Mouse (Mus musculus) lung, adult 2 months (tissue): ENCODE measurements around the gene Ccdc186. TPM values are rescaled to one million over a fixed set of nuclear protein-coding genes. Genes with fewer than 3 reads are reported as not detected.
"Not testable (repeated sequence)": the region's sequence is repeated elsewhere in the genome, so short reads cannot be mapped to it uniquely, and the experiment has no call there.

Source experiments
- DNase-seq: peaks from one replicate; pipeline ENCODE4 v3.0.0; 2022
- H3K4me1 ChIP-seq: fragments of 200-500 bp; 2 replicates; pipeline ENCODE4 v1.6.1; 2011; ENCODE audit warnings: low read length; ENCODE audit not compliant: control insufficient read depth, insufficient read depth
- H3K4me3 ChIP-seq: fragments of 200-500 bp; replicated peaks from 2 replicates; pipeline ENCODE3; 2011; ENCODE audit warnings: low read depth, mild to moderate bottlenecking, control low read depth, low read length; ENCODE audit errors: extremely low read depth
- CTCF ChIP-seq: fragments of 200-500 bp; IDR thresholded peaks from 2 replicates; pipeline ENCODE4 v1.5.1; 2011; ENCODE audit warnings: mild to moderate bottlenecking, low read length, control low read depth; ENCODE audit not compliant: insufficient read depth
- POLR2A ChIP-seq: fragments of 200-500 bp; IDR thresholded peaks from 2 replicates; pipeline ENCODE4 v1.6.1; 2011; ENCODE audit warnings: low read depth, mild to moderate bottlenecking, control low read depth, low read length, borderline replicate concordance; ENCODE audit errors: extremely low read depth
- WGBS: fragments of 180-500 bp; shearing (Covaris S2); methylation state at CpG from one replicate; pipeline ENCODE4 v1.1.7; 2018; 5-methylcytosine and 5-hydroxymethylcytosine counted together
- polyA plus RNA-seq: library from polyadenylated mRNA; depleted of rRNA; stranded (reverse); fragments of >200 nt; gene quantifications from 2 replicates; pipeline ENCODE4 v1.2.3, GENCODE M21; 2012

Gene Ccdc186
- polyA plus RNA-seq, 1 experiment, result 7.5 TPM

DNA sequence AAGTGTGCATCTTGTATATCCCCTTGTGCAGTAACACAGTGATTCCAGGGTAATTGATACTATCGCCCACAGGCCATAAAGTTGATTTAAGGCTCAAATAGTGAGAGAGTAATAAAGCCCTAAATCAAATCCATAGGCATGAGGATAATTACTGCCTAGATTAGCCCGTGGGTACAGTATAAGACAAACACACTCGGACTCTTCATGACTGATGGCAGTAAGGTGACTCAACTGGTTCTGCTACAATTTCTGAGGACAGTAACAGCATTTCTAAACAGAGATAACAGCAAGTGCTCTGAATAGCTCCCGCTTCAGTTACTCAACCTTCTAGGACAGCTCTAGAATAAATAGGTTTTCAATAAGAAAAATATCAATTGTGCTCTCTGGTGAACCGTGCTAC, 14.9 kb downstream of the Ccdc186 start:
- 63% methylated on average over 5 of the region's 5 CpGs for WGBS
- no peak for TF ChIP-seq POLR2A
- no peak for TF ChIP-seq CTCF
- no peak for DNase-seq
- Histone ChIP-seq H3K4me1 (no peaks in the 10 kb centered on the region; the same call in 1 of the 2 replicates), H3K4me3 (no peak overlapping the region)

DNA sequence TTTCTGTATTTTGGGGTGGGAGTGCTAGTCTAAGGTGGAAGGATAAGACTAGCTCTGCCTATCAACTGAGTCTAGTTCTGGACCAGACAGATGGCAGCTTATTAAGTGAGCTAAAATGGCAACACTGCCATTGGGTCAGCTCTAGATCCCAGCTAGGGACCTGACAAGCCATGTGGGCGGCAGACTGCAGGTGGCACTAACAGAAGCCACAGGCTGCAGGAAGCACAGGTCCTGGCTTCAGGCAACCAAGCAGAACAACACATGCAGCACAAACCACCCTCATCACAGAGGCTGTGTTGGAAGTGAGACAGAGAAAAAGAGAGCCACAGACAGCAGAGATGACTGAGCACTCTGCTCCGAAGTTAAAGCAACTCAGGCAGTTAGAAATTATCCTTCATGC, 16.6 kb downstream of the Ccdc186 start:
- H3K4me3 ChIP-seq, result no peak overlapping the region
- no peak for DNase-seq
- WGBS, result 96% methylated on average over 2 of the region's 2 CpGs
- TF ChIP-seq POLR2A, result no peak
- TF ChIP-seq CTCF, result no peak
- H3K4me1 ChIP-seq, result peaks cover 3% of the 10 kb centered on the region; the same call in 1 of the 2 replicates

DNA sequence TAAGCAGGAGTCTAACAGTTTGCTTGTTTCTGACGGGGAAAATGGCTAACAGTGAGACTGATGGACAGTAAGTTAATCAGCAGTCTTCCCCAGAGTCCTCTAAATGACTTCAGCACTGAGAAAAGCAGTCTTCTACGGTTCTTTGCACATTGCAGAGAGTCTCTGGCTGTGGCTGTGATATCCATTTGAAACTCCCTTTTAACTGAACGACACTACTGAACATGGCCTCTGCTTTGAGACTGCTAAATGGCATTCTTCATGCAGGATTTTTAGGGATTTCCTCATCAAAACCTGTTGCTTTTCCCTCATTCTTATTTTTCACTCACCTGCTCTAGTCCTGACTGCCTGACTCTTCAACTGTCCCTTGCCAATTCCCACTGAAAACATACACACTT, 19.6 kb downstream of the Ccdc186 start:
- 71% methylated on average over 3 of the region's 3 CpGs for WGBS
- Histone ChIP-seq H3K4me1 (peaks cover 3% of the 10 kb centered on the region; the same call in 1 of the 2 replicates), H3K4me3 (no peak overlapping the region)
- TF ChIP-seq CTCF, result no peak
- no peak for TF ChIP-seq POLR2A
- DNase-seq, result no peak

DNA sequence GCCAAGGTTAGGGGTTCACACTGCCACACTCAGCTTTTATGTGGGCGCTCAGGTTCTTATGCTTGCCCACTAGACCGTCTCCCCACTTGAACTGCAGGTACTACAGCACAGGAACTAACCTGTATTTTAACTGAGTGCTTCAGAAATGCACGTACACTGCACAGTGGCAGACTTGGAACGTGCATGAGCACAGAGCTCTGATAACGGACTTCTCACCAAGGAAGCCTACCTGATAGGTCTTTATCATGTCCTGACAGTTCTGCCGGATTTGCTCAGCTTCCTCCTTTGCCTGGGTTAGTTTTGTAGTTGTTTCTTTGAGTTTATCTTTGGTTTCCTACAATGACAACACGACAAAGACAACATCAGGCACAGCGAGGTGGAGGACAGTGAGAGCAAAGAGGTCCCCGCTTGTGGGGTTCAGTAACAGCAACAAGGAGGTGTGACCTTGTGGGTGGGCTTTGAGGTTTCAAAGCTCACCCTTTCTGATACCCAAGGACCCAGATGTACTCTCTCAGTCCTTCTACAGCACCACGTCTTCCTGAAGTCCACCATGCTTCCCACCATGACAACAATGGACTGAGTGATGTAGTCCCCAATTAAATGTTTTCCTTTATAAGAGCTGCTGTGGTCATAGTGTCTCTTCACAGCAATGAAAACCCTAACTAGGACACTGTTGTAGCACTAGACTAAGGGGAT, 20.2 kb downstream of the Ccdc186 start:
- no peak overlapping the region for H3K4me3 ChIP-seq
- 65% methylated on average over 10 of the region's 10 CpGs for WGBS
- peak; percentile 39 for DNase-seq
- TF ChIP-seq CTCF, result no peak
- TF ChIP-seq POLR2A, result no peak
- peaks cover 3% of the 10 kb centered on the region; the same call in 1 of the 2 replicates for H3K4me1 ChIP-seq

DNA sequence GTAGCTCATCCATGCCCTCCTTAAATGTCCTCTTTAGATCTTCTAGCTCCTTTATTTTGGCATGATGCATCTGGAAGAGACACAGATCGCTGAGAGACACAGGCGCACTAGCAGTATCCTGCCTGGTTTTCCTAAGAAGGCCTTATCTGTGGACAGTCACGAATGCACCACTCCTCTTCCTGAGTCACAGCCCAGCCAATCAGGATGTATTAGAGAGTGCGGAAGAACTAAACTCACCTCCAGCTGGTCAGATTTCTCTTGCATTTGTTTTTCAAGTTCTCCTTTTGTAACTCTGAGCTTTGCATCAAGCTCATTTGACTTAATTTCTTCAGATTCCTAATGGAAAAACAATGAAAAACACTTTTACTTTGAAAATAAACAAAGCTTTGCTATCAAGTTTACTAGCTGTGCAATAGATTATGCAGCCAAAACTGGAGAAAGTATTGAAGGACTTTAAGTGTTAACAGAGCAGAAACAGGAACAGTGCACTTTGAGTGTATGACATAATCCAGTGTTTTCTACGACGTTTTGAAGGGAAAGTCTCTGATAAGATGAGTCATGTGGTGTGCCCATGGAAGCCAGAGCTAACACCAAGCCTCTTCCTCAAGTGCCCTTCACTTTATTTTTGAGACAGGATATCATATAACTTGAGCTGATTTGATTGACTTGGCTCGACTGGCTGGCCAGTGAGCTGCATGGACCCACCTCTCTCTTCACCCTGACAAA, 20.9 kb downstream of the Ccdc186 start:
- H3K4me3 ChIP-seq, result no peak overlapping the region
- no peak for TF ChIP-seq CTCF
- TF ChIP-seq POLR2A, result no peak
- H3K4me1 ChIP-seq, result peaks cover 3% of the 10 kb centered on the region; the same call in 1 of the 2 replicates
- WGBS, result 36% methylated on average over 7 of the region's 7 CpGs
- no peak for DNase-seq

DNA sequence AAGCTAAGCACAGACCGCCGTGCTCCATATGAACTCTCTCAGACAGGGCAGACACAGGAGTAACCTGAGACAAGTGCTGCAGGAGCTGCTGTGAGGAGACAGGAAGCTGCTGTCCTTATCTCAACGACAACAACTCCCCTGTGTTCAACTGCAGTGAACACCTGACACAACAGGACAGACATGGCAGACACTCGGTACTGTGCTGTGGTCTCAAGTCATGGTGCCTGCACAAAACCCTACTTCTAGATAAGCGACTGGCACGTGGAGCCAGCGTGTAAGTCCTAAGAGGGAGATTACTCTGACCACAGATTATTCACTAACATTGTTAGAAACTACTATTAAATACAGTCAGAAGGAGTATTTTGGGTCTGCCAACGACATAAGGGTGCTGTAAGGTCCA, 21.8 kb downstream of the Ccdc186 start:
- Histone ChIP-seq H3K4me3 (no peak overlapping the region), H3K4me1 (peaks cover 3% of the 10 kb centered on the region; the same call in 1 of the 2 replicates)
- DNase-seq, result no peak
- TF ChIP-seq CTCF, result no peak
- no peak for TF ChIP-seq POLR2A
- WGBS, result 61% methylated on average over 8 of the region's 8 CpGs

DNA sequence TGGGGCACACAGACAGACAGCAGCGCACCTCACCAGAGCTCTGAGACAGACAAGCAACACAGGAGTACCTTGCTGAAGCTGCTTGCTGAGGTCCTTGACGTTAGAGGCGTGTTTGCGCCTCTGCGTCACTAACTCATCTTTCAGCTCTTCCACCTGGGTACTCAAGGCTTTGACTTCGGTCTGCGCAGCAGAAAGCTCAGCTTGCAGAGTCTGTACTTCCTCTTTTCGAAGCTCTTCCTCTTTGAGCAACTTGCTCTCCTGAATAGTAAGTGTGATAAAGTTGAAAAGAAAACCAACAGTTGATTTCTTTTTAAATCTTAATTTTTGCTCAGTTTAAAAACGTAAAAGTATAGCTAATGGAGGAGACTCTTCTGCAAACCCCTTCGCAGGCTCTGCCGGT, 24.6 kb downstream of the Ccdc186 start:
- H3K4me3 ChIP-seq, result no peak overlapping the region
- peaks cover 3% of the 10 kb centered on the region; the same call in 1 of the 2 replicates for H3K4me1 ChIP-seq
- TF ChIP-seq CTCF (no peak), POLR2A (no peak)
- WGBS, result 85% methylated on average over 11 of the region's 11 CpGs
- DNase-seq, result no peak

DNA sequence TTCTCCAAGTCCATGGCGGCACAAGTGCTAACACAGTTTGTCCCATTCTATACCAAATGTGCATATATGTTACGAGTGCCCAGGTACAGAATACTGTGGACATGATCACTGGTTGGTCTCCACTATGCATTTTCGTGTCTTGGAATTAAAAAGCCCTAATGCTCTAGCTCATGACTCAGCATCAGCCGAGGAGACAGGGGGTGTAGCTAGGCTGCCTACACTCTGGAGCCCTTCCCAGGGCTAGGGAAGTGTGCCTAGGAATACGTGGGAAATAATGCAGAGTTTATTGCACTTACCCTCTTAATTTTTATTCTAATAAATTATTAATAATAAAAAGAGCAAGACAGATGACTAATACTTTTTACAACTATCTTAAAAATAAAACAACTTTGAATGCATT, 33.0 kb downstream of the Ccdc186 start:
- no peak overlapping the region for H3K4me3 ChIP-seq
- DNase-seq, result no peak
- no peaks in the 10 kb centered on the region; the same call in 1 of the 2 replicates for H3K4me1 ChIP-seq
- WGBS, result 82% methylated on average over 5 of the region's 5 CpGs
- TF ChIP-seq CTCF (no peak), POLR2A (no peak)

DNA sequence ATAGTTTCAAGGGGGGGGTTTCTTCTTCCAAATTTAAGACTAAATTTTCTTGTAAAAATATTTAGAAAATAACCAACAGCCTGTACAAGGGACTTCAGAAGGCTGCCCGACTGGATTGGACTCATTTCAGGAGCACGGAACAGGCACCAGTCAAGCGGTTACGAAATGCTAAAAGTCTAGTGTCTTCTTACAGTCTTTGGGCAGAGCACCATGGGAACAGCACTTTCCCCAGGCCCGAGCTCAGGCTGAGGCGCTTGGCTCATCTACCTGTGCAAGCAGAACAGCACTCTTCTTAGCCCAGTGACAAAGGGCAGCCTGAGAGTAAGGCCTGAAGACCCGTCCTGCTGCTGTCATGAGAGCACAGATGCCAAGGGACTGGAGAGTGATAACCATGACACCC, 34.1 kb downstream of the Ccdc186 start:
- H3K4me1 ChIP-seq, result no peaks in the 10 kb centered on the region; the same call in 1 of the 2 replicates
- DNase-seq, result no peak
- H3K4me3 ChIP-seq, result no peak overlapping the region
- TF ChIP-seq POLR2A (no peak), CTCF (no peak)
- WGBS, result 62% methylated on average over 7 of the region's 7 CpGs

DNA sequence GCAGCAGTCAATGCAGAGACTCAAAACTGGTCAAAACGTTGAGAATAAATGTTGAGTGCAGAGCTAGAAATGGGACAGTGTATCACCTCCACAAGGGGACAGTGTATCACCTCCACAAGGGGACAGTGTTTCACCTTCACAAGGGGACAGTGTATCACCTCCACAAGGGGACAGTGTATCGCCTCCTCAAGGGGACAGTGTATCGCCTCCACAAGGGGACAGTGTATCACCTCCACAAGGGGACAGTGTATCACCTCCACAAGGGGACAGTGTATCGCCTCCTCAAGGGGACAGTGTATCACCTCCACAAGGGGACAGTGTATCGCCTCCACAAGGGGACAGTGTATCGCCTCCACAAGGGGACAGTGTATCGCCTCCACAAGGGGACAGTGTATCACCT, 43.5 kb downstream of the Ccdc186 start:
- H3K4me3 ChIP-seq, H3K4me1 ChIP-seq, DNase-seq: not testable (repeated sequence)
- WGBS, result 95% methylated on average over 7 of the region's 7 CpGs
